Mouse (Mus musculus) stomach, embryonic 14.5 days (tissue): ENCODE results near the gene Foxs1. TPM values are rescaled to one million over a fixed set of nuclear protein-coding genes. Genes with fewer than 3 reads are reported as not detected.

Experiments
- ATAC-seq: fragments of 200-750 bp; cut with Nextera tagmentation; 2 replicates; pipeline ENCODE4 v1.8.0; 2017; ENCODE audit warnings: low read depth, moderate TSS enrichment; ENCODE audit not compliant: insufficient number of reproducible peaks, insufficient read depth, low FRiP score
- H3K27ac ChIP-seq: fragments of 300-500 bp; sonication (generic); 2 replicates; pipeline ENCODE4 v1.5.1; 2014; ENCODE audit warnings: mild to moderate bottlenecking, low read length, moderate library complexity, mixed read lengths
- H3K27me3 ChIP-seq: fragments of 300-500 bp; sonication (generic); 2 replicates; pipeline ENCODE4 v1.6.1; 2014; ENCODE audit warnings: low read length, control low read depth, mixed read lengths; ENCODE audit not compliant: control insufficient read depth, insufficient read depth
- H3K36me3 ChIP-seq: fragments of 300-500 bp; sonication (generic); 2 replicates; pipeline ENCODE4 v1.6.1; 2014; ENCODE audit warnings: mild to moderate bottlenecking, control low read depth, low read length, moderate library complexity, mixed read lengths; ENCODE audit not compliant: control insufficient read depth, insufficient read depth
- H3K4me1 ChIP-seq: fragments of 300-500 bp; sonication (generic); 2 replicates; pipeline ENCODE4 v1.6.1; 2014; ENCODE audit warnings: low read length, control low read depth, mixed read lengths; ENCODE audit not compliant: control insufficient read depth, insufficient read depth
- H3K4me2 ChIP-seq: fragments of 300-500 bp; sonication (generic); replicated peaks from 2 replicates; pipeline ENCODE4 v1.6.1; 2014; ENCODE audit warnings: low read depth, low read length, control low read depth
- H3K4me3 ChIP-seq: fragments of 300-500 bp; sonication (generic); 2 replicates; pipeline ENCODE4 v1.5.1; 2014; ENCODE audit warnings: low read depth, low read length, control low read depth
- H3K9ac ChIP-seq: fragments of 300-500 bp; sonication (generic); replicated peaks from 2 replicates; pipeline ENCODE4 v1.6.1; 2014; ENCODE audit warnings: low read depth, mild to moderate bottlenecking, control low read depth, low read length, moderate library complexity, mixed read lengths
- H3K9me3 ChIP-seq: fragments of 300-500 bp; sonication (generic); 2 replicates; pipeline ENCODE4 v1.6.1; 2016; ENCODE audit warnings: low read depth, low read length, control low read depth; ENCODE audit not compliant: control insufficient read depth
- WGBS: fragments of 180-500 bp; shearing (Covaris S2); extraction: QIAGEN DNeasy Blood & Tissue Kit; methylation state at CpG from one replicate; pipeline ENCODE4 v1.1.7; 2014; 5-methylcytosine and 5-hydroxymethylcytosine counted together
- polyA plus RNA-seq: library from polyadenylated mRNA; unstranded; fragments of >200 nt; fragmentation: Nextera tagmentation; extraction: Ambion mirVana; gene quantifications from 2 replicates; pipeline ENCODE4 v1.2.1, GENCODE M21; 2014

Foxs1 gene
- polyA plus RNA-seq, 1 experiment from 2014 or later, result 3.3 TPM

GRCm38 (mm10) chr2:152888774-152889173 lies 44.2 kb downstream of the Foxs1 start:
- no peaks in the 10 kb centered on the region for H3K27me3 ChIP-seq
- no peak overlapping the region for H3K27ac ChIP-seq
- peaks cover 86% of the 10 kb centered on the region for H3K36me3 ChIP-seq
- H3K4me1 ChIP-seq, result no peaks in the 10 kb centered on the region
- no peak overlapping the region for H3K4me3 ChIP-seq
- no peaks in the 10 kb centered on the region for H3K9me3 ChIP-seq
- H3K4me2 ChIP-seq, result no peak overlapping the region
- 91% methylated on average over 5 of the region's 5 CpGs for whole genome bisulfite sequencing
- no peak overlapping the region for H3K9ac ChIP-seq
- no peak for ATAC-seq

GRCm38 (mm10) chr2:152887230-152887629 lies 45.8 kb downstream of the Foxs1 start:
- H3K36me3 ChIP-seq, result peaks cover 80% of the 10 kb centered on the region
- 82% methylated on average over 3 of the region's 3 CpGs for WGBS
- no peak overlapping the region for H3K4me2 ChIP-seq
- H3K9me3 ChIP-seq, result no peaks in the 10 kb centered on the region
- H3K27me3 ChIP-seq, result no peaks in the 10 kb centered on the region
- ATAC-seq, result no peak
- H3K4me1 ChIP-seq, result no peaks in the 10 kb centered on the region
- no peak overlapping the region for H3K27ac ChIP-seq
- no peak overlapping the region for H3K9ac ChIP-seq
- no peak overlapping the region for H3K4me3 ChIP-seq

- Histone ChIP-seq H3K9me3 (no peaks in the 10 kb centered on the region), H3K27ac (no peak overlapping the region), H3K9ac (no peak overlapping the region), H3K36me3 (peaks cover 80% of the 10 kb centered on the region), H3K27me3 (no peaks in the 10 kb centered on the region), H3K4me1 (no peaks in the 10 kb centered on the region), H3K4me2 (no peak overlapping the region), H3K4me3 (no peak overlapping the region)
- 91% methylated on average over 6 of the region's 6 CpGs for WGBS
- no peak for ATAC-seq
Observed at GRCm38 (mm10) chr2:152884101-152884645, 48.8 kb downstream of the Foxs1 start.

Other genes with a start within 250 kb of the Foxs1 start
- 26.5 and 30.1 TPM in 2 replicates for gene Mcts2, start 246.2 kb downstream of the Foxs1 start, polyA plus RNA-seq
- gene Id1, start 197.0 kb downstream of the Foxs1 start, polyA plus RNA-seq, result 147 and 150 TPM in 2 replicates
- gene Cox4i2, start 179.0 kb downstream of the Foxs1 start, polyA plus RNA-seq, result 18.4 and 21.7 TPM in 2 replicates
- 79.4 and 82.4 TPM in 2 replicates for gene Bcl2l1, start 101.5 kb downstream of the Foxs1 start, polyA plus RNA-seq
- gene Tpx2, start 85.2 kb downstream of the Foxs1 start, polyA plus RNA-seq, result 91.7 and 95.3 TPM in 2 replicates
- gene Mylk2, start 21.9 kb downstream of the Foxs1 start, polyA plus RNA-seq, result not detected in 2 replicates
- gene Dusp15, start 18.5 kb upstream of the Foxs1 start, polyA plus RNA-seq, result 0.13 and 0.39 TPM in 2 replicates
- gene Ttll9, start 29.3 kb upstream of the Foxs1 start, polyA plus RNA-seq, result 0.39 and 1.1 TPM in 2 replicates
- gene Pdrg1, start 82.2 kb upstream of the Foxs1 start, polyA plus RNA-seq, result 59.3 and 59.7 TPM in 2 replicates
- gene Xkr7, start 98.6 kb upstream of the Foxs1 start, polyA plus RNA-seq, result 0.13 TPM in 1 of 2 replicates, not detected in the other
- 1.7 and 2.3 TPM in 2 replicates for gene Ccm2l, start 132.7 kb upstream of the Foxs1 start, polyA plus RNA-seq
- gene Hck, start 175.3 kb upstream of the Foxs1 start, polyA plus RNA-seq, result 4.3 and 4.9 TPM in 2 replicates
- gene Tm9sf4, start 228.1 kb upstream of the Foxs1 start, polyA plus RNA-seq, result 92.1 and 111 TPM in 2 replicates